Mouse (Mus musculus): Measurements from ENCODE around the gene Msx1. TPM values are rescaled to one million over a fixed set of nuclear protein-coding genes. Genes with fewer than 3 reads are reported as not detected.

Gene Msx1
- polyA plus RNA-seq, 1 experiment from 2014 or later, result 2.6 TPM

DNA sequence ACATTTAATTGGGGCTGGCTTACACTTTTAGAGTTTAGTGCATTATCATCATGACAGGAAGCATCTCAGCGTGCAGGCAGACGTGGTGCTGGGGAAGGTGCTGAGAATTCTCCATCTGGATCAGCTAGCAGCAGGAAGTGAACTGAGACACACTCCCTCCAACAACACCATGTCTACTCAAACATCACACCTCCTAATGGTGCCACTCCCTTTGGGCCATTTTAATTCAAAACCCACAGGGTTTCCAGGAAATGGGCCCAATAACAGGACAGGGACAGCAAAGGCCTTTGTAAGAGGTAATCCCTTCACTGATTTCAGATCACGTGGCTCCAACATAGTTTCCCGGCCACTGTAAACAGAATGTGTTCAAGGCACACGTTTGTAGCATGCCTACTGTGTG, 31.7 kb upstream of the Msx1 start:
- Histone ChIP-seq H3K9ac (ENCODE audit: low read depth, low read length) (no peak overlapping the region), H3K27ac (no peak overlapping the region), H3K27me3 (ENCODE audit: insufficient read depth, low read length) (peaks cover 12% of the 10 kb centered on the region; the same call in 1 of the 2 replicates), H3K4me2 (ENCODE audit: low read length) (no peak overlapping the region), H3K4me1 (replicated peaks; ENCODE audit: insufficient read depth, low read length) (no peaks in the 10 kb centered on the region), H3K36me3 (ENCODE audit: insufficient read depth, low read length) (no peaks in the 10 kb centered on the region), H3K9me3 (replicated peaks; ENCODE audit: low read length) (no peaks in the 10 kb centered on the region), H3K4me3 (replicated peaks; ENCODE audit: low read depth, low read length) (no peak overlapping the region)
- DNase-seq (ENCODE audit: low spot score) (no peak), ATAC-seq (replicated peaks; ENCODE audit: low FRiP score, low read depth) (no peak)
- 22% methylated on average over 5 of the region's 5 CpGs for WGBS
- no peak for TF ChIP-seq CTCF (IDR thresholded peaks at IDR 0.05; ENCODE audit: low read depth)

DNA sequence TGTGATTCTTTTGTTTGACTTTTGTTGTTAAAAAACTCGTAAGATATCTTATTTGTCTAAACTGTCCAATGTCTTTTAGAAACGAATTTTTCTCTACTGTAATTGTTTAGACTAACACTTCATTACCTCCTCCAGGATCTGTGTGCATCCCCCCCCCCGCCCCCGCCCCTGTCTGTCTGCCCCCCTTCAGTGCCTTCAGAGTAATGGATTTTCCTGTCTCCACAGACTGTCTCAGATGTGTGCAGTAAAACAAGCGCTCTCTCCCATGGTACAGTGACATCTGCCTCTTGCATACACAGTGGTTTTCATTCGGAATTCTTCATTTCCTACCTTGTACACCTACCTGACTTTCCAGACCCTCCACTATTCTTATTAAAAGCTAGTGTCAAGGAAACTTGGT, 29.9 kb upstream of the Msx1 start:
- no peaks in the 10 kb centered on the region for H3K4me1 ChIP-seq (replicated peaks; ENCODE audit: insufficient read depth, low read length)
- no peaks in the 10 kb centered on the region for H3K36me3 ChIP-seq (ENCODE audit: insufficient read depth, low read length)
- no peak overlapping the region for H3K9ac ChIP-seq (ENCODE audit: low read depth, low read length)
- H3K27me3 ChIP-seq (ENCODE audit: insufficient read depth, low read length), result peaks cover 12% of the 10 kb centered on the region; the same call in 1 of the 2 replicates
- no peak overlapping the region for H3K4me3 ChIP-seq (replicated peaks; ENCODE audit: low read depth, low read length)
- no peaks in the 10 kb centered on the region for H3K9me3 ChIP-seq (replicated peaks; ENCODE audit: low read length)
- no peak for TF ChIP-seq CTCF (IDR thresholded peaks at IDR 0.05; ENCODE audit: low read depth)
- WGBS, result 74% methylated on average over 6 of the region's 6 CpGs
- no peak overlapping the region for H3K4me2 ChIP-seq (ENCODE audit: low read length)
- H3K27ac ChIP-seq, result no peak overlapping the region
- no peak for ATAC-seq (replicated peaks; ENCODE audit: low FRiP score, low read depth)
- no peak for DNase-seq (ENCODE audit: low spot score)

DNA sequence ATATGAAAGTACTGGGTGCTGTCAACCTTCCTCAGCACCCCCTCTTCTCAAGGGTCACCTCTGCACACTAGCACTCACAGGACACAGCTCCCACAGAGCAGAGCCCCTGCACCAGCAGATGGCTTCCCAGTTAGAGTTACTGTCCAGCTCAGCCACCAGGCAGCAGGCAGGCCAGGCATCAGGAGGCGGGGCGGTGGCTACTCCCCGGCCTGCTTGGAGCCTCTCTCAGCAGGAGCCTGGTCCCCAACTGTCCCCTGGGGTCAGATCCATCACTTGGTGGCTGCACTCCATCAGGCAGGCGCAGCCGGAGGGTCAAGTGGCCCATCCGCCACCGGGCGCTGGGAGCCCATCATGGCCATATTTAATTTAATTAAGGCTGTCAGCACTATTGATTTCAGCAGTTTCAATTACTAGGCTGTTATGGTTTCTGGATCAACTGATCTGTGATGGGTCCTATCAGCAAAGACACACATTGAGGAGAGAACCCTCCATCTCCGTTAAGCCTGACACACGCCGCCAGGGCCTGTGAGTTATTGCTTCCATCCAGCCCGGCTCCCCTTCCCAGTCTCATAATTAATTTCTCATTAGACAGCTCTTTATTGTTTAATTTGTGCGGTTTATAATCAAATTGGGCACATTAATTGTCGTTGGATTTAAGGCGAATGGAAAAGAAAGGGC, 27.1 kb upstream of the Msx1 start:
- H3K9me3 ChIP-seq (replicated peaks; ENCODE audit: low read length), result no peaks in the 10 kb centered on the region
- TF ChIP-seq CTCF (IDR thresholded peaks at IDR 0.05; ENCODE audit: low read depth), result no peak
- peaks cover 12% of the 10 kb centered on the region; the same call in 1 of the 2 replicates for H3K27me3 ChIP-seq (ENCODE audit: insufficient read depth, low read length)
- no peak overlapping the region for H3K9ac ChIP-seq (ENCODE audit: low read depth, low read length)
- 18% methylated on average over 15 of the region's 15 CpGs for WGBS
- no peak for ATAC-seq (replicated peaks; ENCODE audit: low FRiP score, low read depth)
- no peak overlapping the region for H3K27ac ChIP-seq
- no peak overlapping the region for H3K4me3 ChIP-seq (replicated peaks; ENCODE audit: low read depth, low read length)
- no peaks in the 10 kb centered on the region for H3K4me1 ChIP-seq (replicated peaks; ENCODE audit: insufficient read depth, low read length)
- no peak for DNase-seq (ENCODE audit: low spot score)
- H3K36me3 ChIP-seq (ENCODE audit: insufficient read depth, low read length), result no peaks in the 10 kb centered on the region
- H3K4me2 ChIP-seq (ENCODE audit: low read length), result no peak overlapping the region

DNA sequence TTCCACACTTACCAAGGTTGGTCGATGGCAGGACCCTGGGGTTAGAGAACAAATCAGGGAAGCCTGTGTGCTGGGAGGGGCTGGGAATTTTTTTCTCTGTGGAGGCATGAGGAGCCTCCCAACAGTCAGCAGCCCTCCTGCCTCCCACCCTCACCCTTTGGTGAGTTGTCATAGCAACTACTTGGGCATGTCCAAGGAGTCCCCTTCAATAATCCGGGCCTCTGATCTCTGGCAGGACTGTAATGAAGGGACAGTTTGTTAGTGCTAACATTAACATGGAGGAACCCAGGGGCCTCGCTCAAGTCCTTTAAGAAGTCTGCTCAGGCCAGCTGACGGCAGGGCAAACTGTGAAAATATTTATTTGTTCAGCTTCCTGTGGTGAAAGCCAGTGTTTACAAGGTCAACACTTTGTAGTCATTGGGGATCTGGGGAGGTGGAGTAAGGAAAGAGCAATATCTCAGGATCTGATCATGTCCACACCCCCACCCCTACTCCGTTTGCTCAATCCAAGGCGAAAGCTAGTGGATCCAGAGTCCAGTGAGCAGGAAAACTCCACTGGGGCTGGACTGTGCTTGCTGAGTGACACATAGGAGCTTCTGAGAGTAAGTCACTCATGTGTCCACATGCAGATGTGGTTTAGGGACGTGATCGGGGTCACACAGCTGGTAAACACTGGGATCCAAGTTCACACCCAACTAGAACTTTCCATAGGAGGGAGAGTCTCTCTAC, 24.8 kb upstream of the Msx1 start:
- ATAC-seq (replicated peaks; ENCODE audit: low FRiP score, low read depth), result no peak
- no peak for TF ChIP-seq CTCF (IDR thresholded peaks at IDR 0.05; ENCODE audit: low read depth)
- WGBS, result 40% methylated on average over 8 of the region's 8 CpGs

DNA sequence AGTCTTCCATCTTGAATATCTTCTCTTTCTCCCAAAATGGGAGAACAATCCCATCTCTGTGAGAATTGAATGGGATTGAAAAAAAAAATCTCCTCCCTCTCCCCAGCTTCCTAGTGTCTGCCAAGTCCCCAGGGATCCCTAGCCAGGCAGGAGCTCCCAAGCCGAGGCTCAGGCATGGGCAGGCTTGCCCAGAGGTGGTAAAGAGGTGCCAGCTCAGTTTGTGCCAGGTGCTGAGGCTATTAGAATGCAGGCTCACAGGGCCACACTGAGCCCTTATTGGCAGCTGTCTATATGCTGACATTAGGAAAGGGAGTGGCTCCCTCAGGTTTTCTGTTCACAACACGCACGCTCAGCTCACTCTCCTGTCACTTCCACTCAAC, 11.9 kb upstream of the Msx1 start:
- Histone ChIP-seq H3K4me3 (replicated peaks; ENCODE audit: low read depth, low read length) (no peak overlapping the region), H3K9me3 (replicated peaks; ENCODE audit: low read length) (no peaks in the 10 kb centered on the region), H3K27ac (no peak overlapping the region), H3K9ac (ENCODE audit: low read depth, low read length) (no peak overlapping the region), H3K36me3 (ENCODE audit: insufficient read depth, low read length) (no peaks in the 10 kb centered on the region), H3K27me3 (ENCODE audit: insufficient read depth, low read length) (peaks cover 51% of the 10 kb centered on the region), H3K4me1 (replicated peaks; ENCODE audit: insufficient read depth, low read length) (no peaks in the 10 kb centered on the region), H3K4me2 (ENCODE audit: low read length) (no peak overlapping the region)
- DNase-seq (ENCODE audit: low spot score) (no peak), ATAC-seq (replicated peaks; ENCODE audit: low FRiP score, low read depth) (no peak)
- 51% methylated on average over 3 of the region's 3 CpGs for WGBS
- TF ChIP-seq CTCF (IDR thresholded peaks at IDR 0.05; ENCODE audit: low read depth), result no peak

More for the DNA sequence above, 24.8 kb upstream of the Msx1 start:
- Histone ChIP-seq H3K9me3 (replicated peaks; ENCODE audit: low read length) (no peaks in the 10 kb centered on the region), H3K4me1 (replicated peaks; ENCODE audit: insufficient read depth, low read length) (no peaks in the 10 kb centered on the region), H3K9ac (ENCODE audit: low read depth, low read length) (no peak overlapping the region), H3K4me3 (replicated peaks; ENCODE audit: low read depth, low read length) (no peak overlapping the region), H3K27ac (no peak overlapping the region), H3K36me3 (ENCODE audit: insufficient read depth, low read length) (no peaks in the 10 kb centered on the region), H3K27me3 (ENCODE audit: insufficient read depth, low read length) (peaks cover 12% of the 10 kb centered on the region; the same call in 1 of the 2 replicates), H3K4me2 (ENCODE audit: low read length) (no peak overlapping the region)
- DNase-seq (ENCODE audit: low spot score), result no peak

DNA sequence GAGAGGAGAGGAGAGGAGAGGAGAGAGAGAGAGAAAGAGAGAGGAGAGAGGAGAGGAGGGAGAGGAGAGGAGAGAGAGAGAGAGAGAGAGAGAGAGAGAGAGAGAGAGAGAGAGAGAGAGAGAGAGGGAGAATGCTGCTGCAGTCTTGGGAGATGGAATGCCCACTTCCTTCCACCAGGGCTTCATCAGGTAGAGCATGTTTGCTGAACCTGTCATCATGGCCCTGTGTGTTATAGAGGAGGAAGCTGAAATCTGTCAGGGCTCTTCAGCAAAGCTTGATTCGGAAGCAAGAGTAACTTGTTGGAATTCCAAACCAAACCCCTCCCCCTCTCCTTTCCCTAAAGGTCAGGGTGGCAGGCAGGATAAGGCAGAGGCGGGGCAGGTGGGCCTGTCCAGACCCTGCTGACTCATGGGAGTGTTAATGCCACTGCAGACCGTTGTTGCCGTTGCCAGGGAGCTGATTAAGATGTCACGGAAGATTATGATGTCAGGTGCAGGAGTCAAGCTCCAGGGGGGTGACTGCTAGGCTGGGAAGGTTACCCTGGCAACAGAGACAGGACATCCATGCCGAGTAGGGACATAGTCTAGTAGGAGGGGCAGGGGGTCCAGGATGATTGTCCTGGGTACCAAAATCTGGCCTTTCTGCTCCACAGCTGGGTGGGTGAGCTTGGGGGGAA, 11.3 kb upstream of the Msx1 start:
- DNase-seq (ENCODE audit: low spot score), result no peak
- WGBS, result 5% methylated on average over 6 of the region's 6 CpGs
- peaks cover 57% of the 10 kb centered on the region for H3K27me3 ChIP-seq (ENCODE audit: insufficient read depth, low read length)

More for the DNA sequence above, 11.3 kb upstream of the Msx1 start:
- Histone ChIP-seq H3K27ac (no peak overlapping the region), H3K9ac (ENCODE audit: low read depth, low read length) (no peak overlapping the region), H3K36me3 (ENCODE audit: insufficient read depth, low read length) (no peaks in the 10 kb centered on the region), H3K9me3 (replicated peaks; ENCODE audit: low read length) (no peaks in the 10 kb centered on the region), H3K4me1 (replicated peaks; ENCODE audit: insufficient read depth, low read length) (no peaks in the 10 kb centered on the region), H3K4me3 (replicated peaks; ENCODE audit: low read depth, low read length) (no peak overlapping the region), H3K4me2 (ENCODE audit: low read length) (no peak overlapping the region)
- ATAC-seq (replicated peaks; ENCODE audit: low FRiP score, low read depth), result no peak
- TF ChIP-seq CTCF (IDR thresholded peaks at IDR 0.05; ENCODE audit: low read depth), result no peak
